Mouse (Mus musculus) 3T3-L1 (cell line): Measurements from ENCODE around the gene Caskin2.
"Not testable (repeated sequence)": the region's sequence is repeated elsewhere in the genome, so short reads cannot be mapped to it uniquely, and the experiment has no call there.

Experiments
- DNase-seq: peaks from one replicate; pipeline ENCODE4 v3.0.0-alpha.2; 2015; ENCODE audit warnings: low read depth, low spot score

The Caskin2 gene

DNA sequence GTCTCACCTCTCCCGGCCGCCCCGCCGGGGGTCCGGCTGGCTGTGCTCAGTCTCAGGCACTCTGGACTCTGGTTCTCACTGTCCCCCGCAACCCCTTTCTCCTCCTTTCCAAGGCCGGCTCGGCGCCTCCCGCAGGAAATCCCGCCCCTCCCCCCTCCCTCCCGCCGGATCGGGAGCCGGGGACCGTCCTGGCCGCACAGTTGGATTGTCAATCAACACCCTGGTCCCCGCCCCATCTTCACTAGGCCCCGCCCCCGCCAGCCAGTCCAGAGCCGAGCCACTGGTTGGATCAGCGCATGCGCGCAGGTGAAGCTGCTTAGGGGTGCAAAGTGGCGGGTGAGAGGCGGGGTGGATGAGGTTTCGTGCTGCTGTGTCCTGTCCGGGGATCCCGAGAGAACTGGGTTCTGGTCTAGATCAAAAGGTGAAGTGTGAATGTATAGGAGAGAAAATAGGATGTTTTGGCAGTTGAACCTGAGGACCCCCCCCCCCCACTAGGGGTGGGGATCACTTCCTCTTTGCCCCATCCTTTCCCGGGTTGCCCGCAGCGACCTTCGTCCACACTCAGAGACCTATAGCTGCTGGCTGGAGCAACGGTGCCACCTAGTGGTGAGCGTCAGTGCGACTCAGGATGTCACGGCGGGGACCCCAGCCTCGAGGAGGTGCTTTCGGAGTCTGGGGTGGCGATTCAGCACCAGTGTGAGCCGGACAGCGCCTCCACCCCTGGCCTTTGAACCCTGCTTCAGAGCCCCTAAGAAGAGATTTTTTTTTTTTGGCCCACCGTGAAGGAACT, at the start of gene Caskin2:
Gene Caskin2, minus strand, starts transcription at position 133 of the 790 bp plus-strand sequence.
- DNase-seq = peak; percentile 98

DNA sequence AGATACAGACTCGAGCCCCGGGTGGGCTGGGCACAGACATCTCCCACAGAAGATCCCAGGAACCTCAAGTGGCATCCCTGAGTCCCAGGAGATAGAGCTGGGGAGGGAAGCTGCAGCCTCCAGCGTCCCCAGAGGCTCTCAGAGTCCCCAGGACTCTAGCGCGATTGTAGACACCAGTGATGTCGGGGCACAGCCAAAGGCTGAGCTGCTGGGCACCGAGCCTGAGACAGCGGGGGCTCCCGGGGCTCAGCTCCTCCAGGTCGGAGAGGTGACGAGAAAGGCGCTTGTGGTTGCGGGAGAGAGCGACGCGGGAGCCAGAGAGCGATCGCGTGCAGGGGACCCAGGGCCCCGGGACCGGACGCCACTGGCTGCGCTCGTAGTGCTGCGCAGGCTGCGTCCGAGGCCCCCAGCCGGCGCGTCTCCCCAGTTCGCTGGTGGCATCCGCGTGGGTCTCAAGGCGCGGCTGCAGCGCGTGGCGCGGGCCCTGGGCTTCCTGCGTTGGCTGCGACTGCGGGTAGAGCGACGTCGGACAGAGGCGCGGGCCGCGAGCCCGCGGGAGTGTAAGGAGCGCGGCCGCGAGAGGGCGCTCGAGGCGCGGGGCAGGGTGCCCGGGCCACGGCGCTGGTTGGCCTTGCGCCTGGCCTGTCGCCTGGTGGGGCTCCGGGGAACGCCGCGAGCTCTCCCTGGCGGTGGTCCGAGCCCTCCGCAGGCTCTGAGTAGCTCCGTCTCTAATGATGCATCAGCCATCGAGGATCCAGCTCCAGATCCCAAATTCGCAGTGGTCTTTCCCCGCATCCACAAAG, 45.9 kb upstream of the Caskin2 start:
- DNase-seq = peak; percentile 53

DNA sequence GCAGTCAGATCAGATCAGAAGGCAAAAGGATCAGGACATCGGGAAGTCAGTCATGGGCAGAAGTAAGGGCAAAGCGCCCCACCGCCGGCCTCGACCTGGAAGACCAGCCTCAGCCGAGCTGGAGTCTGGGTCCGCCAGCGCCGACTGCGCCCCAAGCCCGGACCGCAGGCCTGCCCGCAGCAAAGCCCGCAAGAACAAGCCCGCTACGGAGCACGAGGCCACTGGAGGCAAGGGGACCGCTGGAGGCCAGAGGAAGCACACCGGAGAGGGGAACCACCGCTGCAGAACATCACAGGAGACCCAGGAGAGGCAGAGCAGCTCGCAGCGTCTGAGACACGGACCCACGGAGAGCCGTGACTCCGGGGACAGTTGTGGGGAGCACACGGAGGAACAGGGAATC, 44.9 kb upstream of the Caskin2 start, which contains the start of gene Myo15b:
Gene Myo15b, plus strand, starts transcription at position 53 of the 400 bp plus-strand sequence.
- DNase-seq = no peak

DNA sequence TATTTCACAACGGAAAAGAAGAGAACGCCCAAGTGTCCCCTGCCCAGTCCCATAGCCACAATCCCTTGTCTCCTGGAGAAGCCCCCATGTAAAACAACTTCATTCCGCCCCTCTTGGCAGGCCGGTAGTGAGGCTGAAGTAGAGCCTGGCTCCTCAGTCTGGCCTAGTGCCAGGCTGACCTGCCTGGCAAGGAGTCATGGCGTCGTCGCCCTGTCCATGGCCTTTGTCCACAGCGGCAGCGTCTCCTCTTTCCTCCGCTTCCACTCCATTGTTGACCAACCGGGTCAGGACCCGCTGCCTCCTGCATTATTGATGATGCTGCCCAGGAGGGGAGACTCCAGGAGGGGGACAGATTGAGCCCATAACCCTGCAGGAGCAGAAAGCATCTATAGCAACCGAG, 44.5 kb upstream of the Caskin2 start:
- no peak for DNase-seq

DNA sequence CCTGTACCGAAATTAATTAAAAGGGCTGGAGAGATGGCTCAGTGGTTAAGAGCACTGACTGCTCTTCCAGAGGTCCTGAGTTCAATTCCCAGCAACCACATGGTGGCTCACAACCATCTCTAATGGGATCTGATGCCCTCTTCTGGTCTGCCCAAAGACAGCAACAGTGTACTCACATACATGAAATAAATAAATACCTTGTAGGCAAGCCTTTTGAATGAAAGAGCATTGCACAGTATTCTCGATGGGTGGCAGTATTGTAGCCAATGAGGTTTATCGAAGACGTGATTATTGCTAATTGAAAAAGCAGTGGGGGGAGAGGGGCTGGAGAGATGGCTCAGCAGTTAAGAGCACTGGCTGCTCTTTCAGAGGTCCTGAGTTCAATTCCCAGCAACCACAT, 43.7 kb upstream of the Caskin2 start:
- not testable (repeated sequence) for DNase-seq

DNA sequence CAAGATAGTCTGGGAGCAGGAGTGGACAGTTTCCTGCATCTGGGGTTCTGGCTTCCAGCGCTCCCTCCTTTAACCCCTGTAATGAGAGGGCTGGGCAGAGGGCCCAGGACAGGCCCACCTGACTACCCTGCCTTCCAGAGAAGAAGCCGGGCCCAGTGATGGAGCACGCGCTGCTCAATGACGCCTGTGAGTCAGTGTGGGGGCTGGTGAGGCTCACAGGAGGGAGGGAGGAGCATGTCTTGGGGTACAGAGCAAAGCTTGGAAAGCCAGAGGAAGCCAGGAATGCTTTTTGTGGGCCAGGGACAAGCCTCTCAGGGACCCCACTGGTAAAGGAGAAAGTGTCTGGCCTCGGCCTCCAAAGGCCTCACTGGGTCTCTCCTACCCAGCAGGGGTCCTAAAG, 41.2 kb upstream of the Caskin2 start:
- DNase-seq = no peak

DNA sequence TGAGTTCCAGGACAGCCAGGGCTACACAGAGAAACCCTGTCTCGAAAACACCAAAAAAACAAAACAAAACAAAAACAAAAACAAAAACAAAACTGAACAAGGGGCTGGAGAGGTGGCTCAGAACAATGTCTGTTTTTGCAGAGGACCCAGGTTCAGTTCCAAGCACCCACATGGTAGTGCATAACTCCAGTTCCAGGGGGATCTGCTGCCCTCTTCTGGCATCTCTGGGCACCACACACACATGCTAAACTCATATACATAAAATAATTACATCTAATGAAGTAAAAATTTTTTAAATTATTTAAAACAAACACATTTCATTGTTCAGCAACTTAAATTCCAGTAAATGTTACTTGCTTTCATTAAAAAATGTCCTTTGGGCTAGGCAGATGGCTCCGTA, 32.4 kb upstream of the Caskin2 start:
- no peak for DNase-seq

DNA sequence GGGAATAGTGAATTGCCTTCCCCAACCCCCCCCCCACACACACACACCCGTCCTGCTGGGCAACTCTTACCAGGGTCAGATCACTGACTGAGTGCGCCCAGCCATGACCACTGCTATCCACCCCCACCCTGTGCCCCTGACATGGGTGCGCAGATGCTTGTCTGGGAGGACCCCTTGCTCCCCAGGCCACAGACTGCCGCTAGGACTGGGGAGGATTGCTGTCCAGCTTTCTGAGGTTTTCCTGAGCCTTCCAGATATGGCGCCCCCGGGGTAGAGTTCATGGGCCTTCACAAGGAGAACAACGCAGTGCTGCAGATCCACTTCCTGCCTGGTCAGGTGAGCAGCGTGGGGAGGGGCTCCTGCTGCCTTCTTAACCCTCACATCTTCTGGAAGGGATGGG, 30.8 kb upstream of the Caskin2 start:
- no peak for DNase-seq

DNA sequence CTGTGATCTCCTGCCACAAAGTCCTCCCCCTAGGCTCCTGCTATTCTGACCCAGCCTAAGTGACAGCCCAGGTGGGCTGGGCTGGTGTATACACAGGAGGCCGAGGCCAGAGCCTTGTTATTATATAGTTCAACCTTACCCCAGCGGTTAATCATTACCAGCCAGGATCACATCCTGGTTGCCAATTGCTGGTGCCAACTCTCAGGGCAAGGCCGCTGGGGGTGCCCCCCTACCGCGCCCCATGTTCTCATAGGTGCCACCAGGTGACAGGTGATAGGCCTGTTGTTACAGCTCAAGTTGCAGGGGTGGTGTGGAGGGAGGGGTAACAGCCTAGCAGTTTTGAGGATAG, 30.4 kb upstream of the Caskin2 start:
- no peak for DNase-seq

DNA sequence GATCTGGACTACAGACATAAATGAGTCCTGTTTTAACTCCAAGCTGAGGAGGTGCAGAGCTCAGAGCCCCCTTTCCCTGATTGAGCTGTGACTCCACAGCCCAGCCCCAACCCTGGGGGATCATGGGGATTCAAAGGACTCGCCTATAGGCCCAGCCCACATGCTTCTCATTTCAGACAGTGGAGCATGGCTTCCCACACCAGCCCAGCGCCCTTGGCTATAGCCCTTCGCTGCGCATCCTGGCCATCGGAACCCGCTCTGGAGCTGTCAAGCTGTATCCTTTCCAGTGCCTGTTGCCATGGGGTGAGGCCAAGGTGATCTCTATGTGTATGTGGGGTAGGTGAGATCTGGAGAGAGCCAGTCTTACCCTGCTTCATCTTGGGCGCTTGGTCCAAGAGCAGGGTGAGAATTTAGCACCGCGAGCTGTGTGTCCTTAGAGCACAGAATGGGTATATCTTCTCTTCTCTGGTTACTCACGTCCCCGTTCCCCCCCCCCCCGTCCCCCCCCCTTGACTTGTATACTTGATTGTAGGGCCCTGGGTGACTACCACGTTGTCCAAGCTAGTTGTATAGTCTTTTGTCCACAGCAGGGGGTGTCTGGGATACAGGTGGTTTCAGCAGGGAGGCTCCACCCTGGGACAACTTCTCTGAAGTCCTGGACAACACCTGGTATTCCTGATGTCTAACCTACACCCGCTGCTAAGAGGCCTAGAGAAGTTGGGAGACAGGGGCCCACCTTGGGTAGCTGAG, 29.9 kb upstream of the Caskin2 start:
- DNase-seq = no peak

DNA sequence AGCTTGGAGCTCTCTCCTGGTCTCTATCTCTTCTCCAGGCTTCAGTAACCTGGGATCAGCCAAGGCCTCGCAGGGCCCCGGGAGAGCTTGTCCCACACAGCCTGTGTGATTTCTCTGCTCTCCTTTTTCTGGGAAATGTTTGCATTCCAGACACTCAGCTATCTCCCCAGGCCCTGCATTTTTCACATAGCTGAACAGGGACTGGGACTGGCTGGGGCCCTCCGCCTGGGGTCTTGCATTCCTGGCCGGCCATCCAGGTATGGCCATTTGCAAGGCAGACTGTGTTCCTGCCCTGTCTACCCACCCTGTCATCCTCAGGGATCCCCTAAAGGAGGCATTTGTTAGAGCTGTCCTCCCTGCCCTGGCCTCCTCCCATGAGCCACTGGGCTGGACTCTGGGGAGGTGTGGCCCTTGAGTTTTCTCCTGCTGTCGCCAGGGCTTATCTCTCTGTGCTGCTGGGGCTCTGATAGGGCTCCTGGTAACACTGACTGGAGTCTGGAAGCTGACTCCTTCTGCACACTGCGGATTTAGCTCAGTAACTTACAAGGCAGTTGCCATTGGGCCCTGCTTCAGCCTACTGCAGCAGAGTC, 28.6 kb upstream of the Caskin2 start:
- peak; percentile 29 for DNase-seq

DNA sequence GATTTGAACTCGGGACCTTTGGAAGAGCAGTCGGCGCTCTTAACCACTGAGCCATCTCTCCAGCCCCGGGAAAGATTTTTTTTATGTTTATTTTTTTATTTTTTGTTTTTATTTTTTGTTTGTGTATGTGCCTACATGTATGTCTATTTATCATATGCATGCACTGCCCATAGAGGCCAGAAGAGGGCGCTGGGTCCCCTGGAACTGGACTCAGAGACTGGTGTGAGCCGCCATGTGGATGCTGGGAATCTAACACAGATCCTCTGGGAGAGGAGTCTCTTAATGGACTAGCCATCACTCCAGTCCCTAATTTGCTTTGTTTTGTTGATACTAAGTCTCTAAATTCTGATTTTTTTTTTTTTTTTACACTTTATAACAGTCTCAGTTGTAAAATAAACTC, 27.6 kb upstream of the Caskin2 start:
- DNase-seq = no peak

DNA sequence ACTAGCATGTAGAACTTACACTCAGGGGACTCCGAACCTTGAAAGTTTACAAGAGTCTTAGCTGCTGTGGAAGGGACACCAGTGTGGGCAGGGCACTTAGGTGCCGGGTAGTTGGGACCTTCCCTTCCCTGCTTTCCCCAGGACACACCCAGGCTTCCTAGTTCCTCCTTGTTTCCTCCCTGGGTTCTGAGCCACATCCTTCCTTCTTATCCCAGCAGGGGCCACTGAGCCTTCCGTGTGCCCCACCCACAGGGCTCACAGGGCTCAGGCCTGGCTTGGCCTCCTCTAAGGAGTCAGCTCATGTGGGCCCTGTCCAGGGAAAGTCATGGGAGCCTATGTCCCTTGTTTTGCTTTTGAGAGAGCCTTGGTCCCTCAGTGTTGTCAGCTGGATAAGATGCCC, 26.3 kb upstream of the Caskin2 start:
- no peak for DNase-seq

DNA sequence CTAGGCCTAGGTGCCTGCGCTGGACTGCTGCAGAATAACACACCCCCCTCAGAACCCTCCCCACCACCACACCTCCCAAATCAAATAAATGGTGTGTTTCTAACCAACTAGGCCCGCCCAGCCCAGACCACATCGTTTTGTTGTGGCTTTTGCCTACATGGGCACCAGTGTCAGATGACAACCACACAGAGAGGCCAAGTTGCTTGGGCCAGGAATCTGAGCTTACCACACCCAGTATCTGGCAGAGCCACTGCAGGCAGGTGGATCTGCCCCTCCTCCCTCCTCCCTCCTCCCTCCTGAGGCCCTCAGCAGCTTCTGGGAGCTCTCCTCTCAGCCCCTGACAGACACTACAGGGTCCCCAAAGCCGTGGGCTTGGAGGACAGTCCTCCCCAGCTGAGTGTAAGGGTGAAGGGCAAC, 25.5 kb upstream of the Caskin2 start:
- peak; percentile 68 for DNase-seq

DNA sequence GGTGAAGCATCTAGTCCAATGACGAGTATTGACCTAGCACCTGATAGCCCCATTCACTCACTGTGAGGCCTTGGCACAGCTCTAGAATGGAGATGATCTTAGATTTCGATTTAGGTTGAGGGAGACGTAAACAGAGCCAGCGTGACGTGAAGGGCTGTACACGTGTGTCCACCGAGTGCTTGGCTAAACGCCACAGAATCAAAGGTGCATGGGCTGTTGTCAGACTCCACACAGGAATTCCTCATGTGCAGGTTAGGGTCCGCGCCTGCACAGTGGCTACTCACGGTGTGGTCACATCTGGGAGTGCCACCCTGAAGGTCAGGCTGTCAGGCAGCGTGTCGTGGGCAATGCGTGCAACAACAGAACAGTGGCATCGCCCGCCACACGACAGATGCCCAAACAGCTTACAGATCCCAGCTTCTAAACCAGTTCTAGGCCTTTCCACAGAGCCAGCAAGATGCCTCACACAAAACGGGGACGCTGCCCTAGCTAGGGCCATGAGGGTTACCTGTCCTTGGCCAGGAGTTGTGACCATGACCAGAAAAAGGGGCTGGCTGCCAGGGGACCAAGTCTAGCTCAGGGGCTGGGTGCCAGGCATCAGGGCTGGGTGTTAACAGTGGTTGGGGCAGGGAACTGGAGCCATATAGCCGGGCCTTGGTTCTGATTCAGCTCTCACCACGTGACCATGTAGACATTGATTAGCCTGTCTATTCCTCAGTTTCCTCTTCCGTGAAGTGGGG, 24.3 kb upstream of the Caskin2 start:
- no peak for DNase-seq

DNA sequence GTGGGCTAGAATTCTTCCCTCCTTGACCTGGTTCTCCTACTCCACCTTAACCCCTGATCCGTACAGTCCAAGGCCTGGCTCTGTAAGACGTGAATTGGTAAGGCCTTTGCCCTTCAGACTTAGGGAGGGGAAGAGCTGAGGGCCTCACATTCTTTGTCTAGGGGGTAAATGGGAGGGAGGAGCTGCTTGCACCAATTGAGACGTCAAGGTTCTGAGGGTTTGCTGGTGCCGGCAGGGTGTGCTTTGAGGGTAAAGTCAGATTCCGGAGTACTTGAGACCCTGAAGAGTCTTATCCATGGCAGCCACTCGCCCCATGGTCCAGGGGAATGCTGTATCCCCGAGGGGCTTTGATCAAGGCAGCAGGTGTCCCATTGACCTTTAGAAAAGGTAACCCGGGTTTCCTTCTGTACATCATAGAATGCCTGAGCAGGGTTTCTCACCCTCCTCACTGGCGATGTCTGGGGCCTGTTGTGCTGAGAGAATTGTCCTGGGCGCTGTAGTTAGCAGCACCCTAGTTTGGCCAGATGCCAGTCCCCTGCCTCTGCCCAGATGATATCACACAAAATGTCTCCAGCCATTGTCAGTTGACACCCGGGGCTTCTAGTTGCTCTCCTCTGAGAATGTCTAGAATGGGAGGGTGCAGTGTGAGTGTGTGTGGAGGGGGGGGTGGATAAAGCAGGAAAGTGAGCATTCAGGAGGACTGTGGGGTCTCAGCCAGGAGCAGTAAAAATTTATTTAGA, 23.4 kb upstream of the Caskin2 start:
- no peak for DNase-seq

DNA sequence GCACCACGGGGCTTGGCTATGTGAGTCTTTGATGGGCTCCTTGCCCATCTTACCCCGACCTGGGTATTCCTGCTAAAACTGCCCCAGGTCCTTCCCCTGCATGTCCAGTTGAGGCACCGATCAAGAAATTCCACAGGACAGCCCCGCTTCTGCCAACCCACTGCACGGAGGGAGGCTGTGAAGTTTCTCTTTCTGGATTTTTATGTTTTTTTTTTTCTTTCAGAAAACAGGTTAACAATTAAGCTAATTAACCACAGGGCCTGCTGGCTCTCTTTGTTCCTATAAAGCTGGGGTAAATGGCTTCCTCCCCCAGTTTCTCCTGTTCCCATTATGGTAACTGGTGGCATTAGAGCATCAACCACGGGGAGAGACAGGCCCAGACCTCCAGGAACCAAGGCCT, 20.6 kb upstream of the Caskin2 start:
- no peak for DNase-seq

DNA sequence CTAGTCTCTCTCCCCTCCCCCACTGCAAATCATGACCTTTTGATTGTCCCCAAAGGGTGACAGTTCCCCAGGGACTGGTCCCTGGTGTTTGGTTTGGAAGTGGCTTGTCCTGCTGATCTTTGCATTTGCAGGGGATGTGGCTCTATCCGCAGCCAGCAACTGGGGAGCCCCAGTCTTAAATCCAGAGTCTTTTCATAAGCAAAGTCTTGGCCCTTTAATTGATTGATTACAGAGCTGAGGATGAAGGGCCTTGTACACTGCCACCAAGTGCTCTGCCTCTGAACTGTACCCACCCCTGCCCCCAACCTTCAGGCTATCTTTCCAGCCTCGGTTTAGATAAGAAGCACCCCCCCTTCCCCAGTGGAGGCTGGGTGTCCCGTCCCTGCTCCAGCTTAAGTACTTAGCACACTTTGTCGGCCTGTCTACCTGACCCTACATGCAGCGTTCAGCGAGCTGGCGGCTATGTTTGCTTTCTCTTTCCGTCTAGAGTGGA, 19.6 kb upstream of the Caskin2 start:
- DNase-seq = no peak

DNA sequence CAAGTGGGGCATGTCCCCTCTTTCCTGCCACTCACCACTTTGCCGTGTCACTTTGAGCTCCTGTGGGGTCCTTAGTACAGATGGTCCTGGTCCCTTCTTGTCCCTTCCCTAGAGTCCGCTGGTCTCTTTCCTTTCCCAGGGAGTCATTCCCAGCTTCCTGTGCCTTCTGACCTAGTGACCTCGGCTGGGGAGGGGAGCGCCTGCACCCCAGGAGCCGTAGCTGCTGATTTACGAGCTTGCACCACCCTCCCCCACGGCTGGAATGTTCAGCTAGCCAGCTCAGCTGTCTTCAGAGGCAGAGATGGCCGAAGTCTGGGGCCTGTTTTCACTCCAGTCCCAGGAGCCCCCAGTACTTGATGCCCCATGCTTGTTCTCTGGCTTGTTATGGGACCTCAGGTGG, 19.1 kb upstream of the Caskin2 start:
- DNase-seq = no peak

DNA sequence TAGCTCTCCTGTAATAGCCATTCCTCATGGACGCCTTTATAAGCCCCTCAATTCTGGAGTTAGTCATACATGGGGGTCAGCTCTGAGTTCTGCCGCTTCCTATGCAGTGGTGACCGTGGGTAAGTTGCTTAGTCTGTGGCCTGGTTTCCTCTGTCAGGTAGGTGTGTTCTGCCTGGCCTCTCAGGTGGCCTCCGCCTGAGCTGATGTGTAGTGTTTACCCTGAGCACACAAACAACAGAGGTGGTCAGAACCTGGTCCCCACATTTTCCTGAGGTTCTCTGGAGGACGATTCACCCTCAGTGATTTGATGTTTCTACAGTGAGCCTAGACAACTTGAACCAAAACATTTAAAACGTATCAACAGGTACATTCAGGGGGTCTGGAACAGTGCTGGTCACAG, 18.6 kb upstream of the Caskin2 start:
- no peak for DNase-seq
